Mouse (Mus musculus): ENCODE results near the gene Fignl2. TPM values are rescaled to one million over a fixed set of nuclear protein-coding genes. Genes with fewer than 3 reads are reported as not detected.

The Fignl2 gene
- total and polyA plus RNA-seq, 2 experiments: 1.8 to 6.4 TPM

DNA sequence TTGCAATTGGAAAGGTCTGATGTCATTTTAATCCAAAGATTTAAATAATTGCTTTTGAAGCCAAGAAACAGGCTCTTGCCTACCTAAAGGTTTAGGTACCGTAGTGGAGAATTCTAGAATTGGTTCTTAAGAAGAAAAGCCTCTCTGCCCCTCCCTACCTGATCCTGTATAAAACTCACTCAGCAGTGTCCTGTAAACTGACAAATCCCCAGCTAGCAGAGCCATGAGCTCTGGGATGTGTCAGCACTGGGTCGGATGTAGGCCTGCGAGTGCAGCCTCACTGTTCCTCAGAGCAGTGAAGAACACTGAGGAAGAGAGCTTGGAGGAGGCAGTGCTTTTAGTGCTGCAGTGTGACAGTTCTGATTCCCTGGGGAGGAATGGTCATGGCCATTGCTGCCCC, 73.8 kb downstream of the Fignl2 start:
- Histone ChIP-seq H3K36me3 (ENCODE audit: control insufficient read depth, insufficient read depth, low read length) (no peaks in the 10 kb centered on the region), H3K27me3 (ENCODE audit: control insufficient read depth, insufficient read depth, low read length) (0 out of 2 replicates have a peak, but pooled peaks cover 2% of the 10 kb centered on the region), H3K27ac (replicated peaks; ENCODE audit: insufficient read depth, low read depth, low read length) (no peak overlapping the region), H3K4me3 (ENCODE audit: insufficient read depth, low read depth, low read length) (no peak overlapping the region), H3K79me2 (ENCODE audit: control insufficient read depth, insufficient read depth, low read length) (no peaks in the 10 kb centered on the region), H3K4me1 (ENCODE audit: control insufficient read depth, insufficient read depth, low read length) (no peaks in the 10 kb centered on the region), H3K9ac (ENCODE audit: low read depth, low read length) (no peak overlapping the region)
- 91% methylated on average over 3 of the region's 3 CpGs for WGBS
- TF ChIP-seq POLR2A (IDR thresholded peaks at IDR 0.05; ENCODE audit: extremely low read depth, insufficient read depth, low read length) (no peak), CTCF (IDR thresholded peaks at IDR 0.05; ENCODE audit: low read depth, low read length) (no peak)
- no peak for DNase-seq (ENCODE audit: extremely low read depth, low read depth, low spot score)

GRCm38 (mm10) chr15:101002466-101002865, 75.9 kb downstream of the Fignl2 start:
- TF ChIP-seq CTCF (IDR thresholded peaks at IDR 0.05; ENCODE audit: low read depth, low read length) (no peak), POLR2A (IDR thresholded peaks at IDR 0.05; ENCODE audit: extremely low read depth, insufficient read depth, low read length) (no peak)
- Histone ChIP-seq H3K27me3 (ENCODE audit: control insufficient read depth, insufficient read depth, low read length) (0 out of 2 replicates have a peak, but pooled peaks cover 2% of the 10 kb centered on the region), H3K27ac (replicated peaks; ENCODE audit: insufficient read depth, low read depth, low read length) (no peak overlapping the region), H3K4me1 (ENCODE audit: control insufficient read depth, insufficient read depth, low read length) (no peaks in the 10 kb centered on the region), H3K9ac (ENCODE audit: low read depth, low read length) (no peak overlapping the region), H3K36me3 (ENCODE audit: control insufficient read depth, insufficient read depth, low read length) (no peaks in the 10 kb centered on the region), H3K79me2 (ENCODE audit: control insufficient read depth, insufficient read depth, low read length) (no peaks in the 10 kb centered on the region), H3K4me3 (ENCODE audit: insufficient read depth, low read depth, low read length) (no peak overlapping the region)
- WGBS: 87% methylated on average over 3 of the region's 3 CpGs
- no peak for DNase-seq (ENCODE audit: extremely low read depth, low read depth, low spot score)

- TF ChIP-seq CTCF (IDR thresholded peaks at IDR 0.05; ENCODE audit: low read depth, low read length) (no peak), POLR2A (IDR thresholded peaks at IDR 0.05; ENCODE audit: extremely low read depth, insufficient read depth, low read length) (no peak)
- DNase-seq (ENCODE audit: extremely low read depth, low read depth, low spot score): no peak
- H3K27me3 ChIP-seq (ENCODE audit: control insufficient read depth, insufficient read depth, low read length): 0 out of 2 replicates have a peak, but pooled peaks cover 2% of the 10 kb centered on the region
- no peaks in the 10 kb centered on the region for H3K36me3 ChIP-seq (ENCODE audit: control insufficient read depth, insufficient read depth, low read length)
- no peak overlapping the region for H3K27ac ChIP-seq (replicated peaks; ENCODE audit: insufficient read depth, low read depth, low read length)
- whole genome bisulfite sequencing: 100% methylated on average over 1 of the region's 1 CpGs
- H3K4me1 ChIP-seq (ENCODE audit: control insufficient read depth, insufficient read depth, low read length): no peaks in the 10 kb centered on the region
- no peak overlapping the region for H3K9ac ChIP-seq (ENCODE audit: low read depth, low read length)
- no peaks in the 10 kb centered on the region for H3K79me2 ChIP-seq (ENCODE audit: control insufficient read depth, insufficient read depth, low read length)
- H3K4me3 ChIP-seq (ENCODE audit: insufficient read depth, low read depth, low read length): no peak overlapping the region
These were observed 76.7 kb downstream of the Fignl2 start for GRCm38 (mm10) chr15:101001685-101002084.

Other genes starting within 250 kb of the Fignl2 start
- gene Scn8a, start 208.7 kb downstream of the Fignl2 start, total RNA-seq (2014; rRNA removed): 1.4 and 3.0 TPM in 2 replicates
- 0.07 and 0.15 TPM in 2 replicates for gene Scn8a, start 208.7 kb downstream of the Fignl2 start, polyA plus RNA-seq (2012; rRNA removed)
- not detected in 2 replicates for gene Gm47841, start 31.2 kb downstream of the Fignl2 start, total RNA-seq (2014; rRNA removed)
- not detected in 2 replicates for gene Gm47841, start 31.2 kb downstream of the Fignl2 start, polyA plus RNA-seq (2012; rRNA removed)
- gene Ankrd33, start 37.2 kb upstream of the Fignl2 start, total RNA-seq (2014; rRNA removed): not detected in 2 replicates
- not detected in 2 replicates for gene Ankrd33, start 37.2 kb upstream of the Fignl2 start, polyA plus RNA-seq (2012; rRNA removed)
- gene Acvrl1, start 50.0 kb upstream of the Fignl2 start, total RNA-seq (2014; rRNA removed): 3.0 and 4.4 TPM in 2 replicates
- 2.3 and 4.0 TPM in 2 replicates for gene Acvrl1, start 50.0 kb upstream of the Fignl2 start, polyA plus RNA-seq (2012; rRNA removed)
- gene Acvr1b, start 95.5 kb upstream of the Fignl2 start, total RNA-seq (2014; rRNA removed): 4.5 and 5.0 TPM in 2 replicates
- gene Acvr1b, start 95.5 kb upstream of the Fignl2 start, polyA plus RNA-seq (2012; rRNA removed): 9.4 and 9.6 TPM in 2 replicates
- gene Grasp, start 145.6 kb upstream of the Fignl2 start, total RNA-seq (2014; rRNA removed): 0.92 and 1.5 TPM in 2 replicates
- gene Grasp, start 145.6 kb upstream of the Fignl2 start, polyA plus RNA-seq (2012; rRNA removed): 1.2 and 1.5 TPM in 2 replicates
- 0.18 and 0.60 TPM in 2 replicates for gene Nr4a1, start 175.7 kb upstream of the Fignl2 start, total RNA-seq (2014; rRNA removed)
- gene Nr4a1, start 175.7 kb upstream of the Fignl2 start, polyA plus RNA-seq (2012; rRNA removed): 0.70 and 0.89 TPM in 2 replicates
- 55.3 and 63.2 TPM in 2 replicates for gene Atg101, start 205.7 kb upstream of the Fignl2 start, total RNA-seq (2014; rRNA removed)
- 89.3 and 94.5 TPM in 2 replicates for gene Atg101, start 205.7 kb upstream of the Fignl2 start, polyA plus RNA-seq (2012; rRNA removed)
- not detected in 2 replicates for gene 6030408B16Rik, start 214.6 kb upstream of the Fignl2 start, total RNA-seq (2014; rRNA removed)
- gene 6030408B16Rik, start 214.6 kb upstream of the Fignl2 start, polyA plus RNA-seq (2012; rRNA removed): 0.10 TPM in 1 of 2 replicates, not detected in the other

All from liver, adult 2 months (tissue).